Mouse (Mus musculus) limb, embryonic 11.5 days (tissue): ENCODE results near the gene Hist2h2ab. TPM values are rescaled to one million over a fixed set of nuclear protein-coding genes. Genes with fewer than 3 reads are reported as not detected.
"Not testable (repeated sequence)": the region's sequence is repeated elsewhere in the genome, so short reads cannot be mapped to it uniquely, and the experiment has no call there.

ENCODE experiments used
- ATAC-seq: fragments of 200-750 bp; cut with Nextera tagmentation; 2 replicates; pipeline ENCODE4 v1.8.0; 2017; ENCODE audit warnings: low read depth; ENCODE audit not compliant: insufficient number of reproducible peaks, low FRiP score, low TSS enrichment
- DNase-seq: peaks from one replicate; pipeline ENCODE4 v3.0.0-alpha.2; 2015; ENCODE audit warnings: low spot score
- H3K27ac ChIP-seq: fragments of 300-500 bp; sonication (generic); replicated peaks from 2 replicates; pipeline ENCODE4 v1.5.1; 2014; ENCODE audit warnings: low read depth, mild to moderate bottlenecking, low read length
- H3K27me3 ChIP-seq: fragments of 300-500 bp; sonication (generic); 2 replicates; pipeline ENCODE4 v1.6.1; 2014; ENCODE audit warnings: mild to moderate bottlenecking, low read length, mixed read lengths; ENCODE audit not compliant: control insufficient read depth, insufficient read depth
- H3K36me3 ChIP-seq: fragments of 300-500 bp; sonication (generic); 2 replicates; pipeline ENCODE4 v1.6.1; 2014; ENCODE audit warnings: mild to moderate bottlenecking, low read length, moderate library complexity, mixed read lengths; ENCODE audit not compliant: control insufficient read depth, insufficient read depth
- H3K4me1 ChIP-seq: fragments of 300-500 bp; sonication (generic); 2 replicates; pipeline ENCODE4 v1.6.1; 2014; ENCODE audit warnings: low read length, mixed read lengths; ENCODE audit not compliant: control insufficient read depth, insufficient read depth
- H3K4me2 ChIP-seq: fragments of 300-500 bp; sonication (generic); 2 replicates; pipeline ENCODE4 v1.6.1; 2014; ENCODE audit warnings: low read depth, mild to moderate bottlenecking, moderate library complexity; ENCODE audit not compliant: severe bottlenecking
- H3K4me3 ChIP-seq: fragments of 300-500 bp; sonication (generic); 2 replicates; pipeline ENCODE4 v1.5.1; 2014; ENCODE audit warnings: low read depth, low read length
- H3K9ac ChIP-seq: fragments of 300-500 bp; sonication (generic); 2 replicates; pipeline ENCODE4 v1.6.1; 2014; ENCODE audit warnings: mild to moderate bottlenecking, low read length
- H3K9me3 ChIP-seq: fragments of 300-500 bp; sonication (generic); 2 replicates; pipeline ENCODE4 v1.6.1; 2016; ENCODE audit warnings: low read length; ENCODE audit not compliant: control insufficient read depth
- WGBS: fragments of 180-500 bp; shearing (Covaris S2); extraction: QIAGEN DNeasy Blood & Tissue Kit; methylation state at CpG from one replicate; pipeline ENCODE4 v1.1.7; 2014; 5-methylcytosine and 5-hydroxymethylcytosine counted together
- polyA plus RNA-seq: library from polyadenylated mRNA; unstranded; fragments of >200 nt; fragmentation: Nextera tagmentation; extraction: Ambion mirVana; gene quantifications from 2 replicates; pipeline ENCODE4 v1.2.1, GENCODE M21; 2014

The Hist2h2ab gene
- polyA plus RNA-seq, 1 experiment from 2014 or later, result 1.6 TPM

DNA sequence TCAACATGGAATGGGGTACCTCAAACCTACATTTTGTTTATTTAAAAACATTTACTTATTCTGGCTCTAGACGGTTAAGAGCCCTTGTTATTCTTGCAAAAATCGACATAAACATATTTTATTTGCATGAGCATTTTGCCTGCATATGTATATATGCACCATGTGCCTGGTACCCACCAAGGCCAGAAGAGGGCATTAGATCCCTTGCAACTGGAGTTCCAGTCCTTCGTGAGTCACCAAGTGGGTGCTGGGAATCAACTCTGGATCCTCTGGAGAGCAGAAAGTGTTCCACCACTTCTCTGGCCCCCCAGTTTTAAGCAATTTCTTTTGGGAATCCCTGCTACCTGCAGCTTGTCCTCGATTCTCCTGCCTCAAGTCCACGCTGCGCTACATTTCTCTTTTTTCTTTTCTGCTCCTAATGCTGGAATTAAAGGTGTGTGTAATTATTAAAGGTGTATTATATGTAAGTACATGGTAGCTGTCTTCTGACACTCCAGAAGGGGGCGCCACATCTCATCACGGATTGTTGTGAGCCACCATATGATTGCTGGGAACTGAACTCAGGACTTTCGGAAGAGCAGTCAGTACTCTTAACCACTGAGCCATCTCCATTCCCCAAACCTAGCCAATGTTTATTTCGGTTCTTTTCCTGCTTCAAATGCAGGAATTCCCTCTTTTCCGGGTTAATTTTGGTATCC, 23.9 kb upstream of the Hist2h2ab start:
- no peak overlapping the region for H3K4me2 ChIP-seq
- no peak for DNase-seq
- H3K9ac ChIP-seq, result no peak overlapping the region
- H3K27me3 ChIP-seq, result no peaks in the 10 kb centered on the region
- no peak for ATAC-seq
- no peaks in the 10 kb centered on the region for H3K9me3 ChIP-seq
- peaks cover 4% of the 10 kb centered on the region; the same call in 1 of the 2 replicates for H3K4me1 ChIP-seq
- WGBS, result 94% methylated on average over 11 of the region's 11 CpGs
- H3K27ac ChIP-seq, result no peak overlapping the region
- no peaks in the 10 kb centered on the region for H3K36me3 ChIP-seq
- no peak overlapping the region for H3K4me3 ChIP-seq

DNA sequence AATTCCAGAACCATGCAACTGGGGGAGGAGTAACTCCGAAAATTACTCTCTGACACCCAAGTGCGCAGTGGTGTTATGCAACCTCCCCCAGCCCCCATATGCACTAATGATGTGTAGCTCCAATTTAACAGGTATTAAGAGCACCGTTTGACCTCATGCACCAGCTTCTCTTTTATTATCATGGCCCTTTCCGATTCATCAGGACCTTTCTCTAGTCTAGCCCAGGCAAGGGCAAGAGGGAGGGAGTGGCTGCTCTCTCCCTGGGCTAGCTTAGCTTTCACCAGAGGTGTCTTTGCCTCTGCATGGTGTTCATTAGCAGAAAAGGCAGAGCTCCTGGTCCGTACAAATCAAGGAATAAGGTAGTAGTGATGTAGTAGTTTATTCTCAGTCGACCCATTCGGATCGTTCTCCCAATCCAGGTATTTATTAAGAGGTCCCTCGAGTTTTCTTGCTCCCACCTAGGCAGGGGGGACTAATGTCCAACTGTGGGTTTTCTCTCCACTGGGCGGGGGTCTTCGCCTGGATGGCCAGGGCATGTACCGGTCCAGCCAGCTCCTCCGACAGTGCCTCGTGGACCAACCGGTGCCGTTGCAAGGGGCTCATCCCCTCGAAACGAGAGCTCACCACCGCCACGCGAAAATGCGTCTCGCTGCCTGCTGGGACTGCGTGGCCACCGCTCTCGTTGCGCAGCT, 23.1 kb upstream of the Hist2h2ab start:
- WGBS, result 17% methylated on average over 27 of the region's 27 CpGs
- ATAC-seq (peak; percentile 23), DNase-seq (no peak)

DNA sequence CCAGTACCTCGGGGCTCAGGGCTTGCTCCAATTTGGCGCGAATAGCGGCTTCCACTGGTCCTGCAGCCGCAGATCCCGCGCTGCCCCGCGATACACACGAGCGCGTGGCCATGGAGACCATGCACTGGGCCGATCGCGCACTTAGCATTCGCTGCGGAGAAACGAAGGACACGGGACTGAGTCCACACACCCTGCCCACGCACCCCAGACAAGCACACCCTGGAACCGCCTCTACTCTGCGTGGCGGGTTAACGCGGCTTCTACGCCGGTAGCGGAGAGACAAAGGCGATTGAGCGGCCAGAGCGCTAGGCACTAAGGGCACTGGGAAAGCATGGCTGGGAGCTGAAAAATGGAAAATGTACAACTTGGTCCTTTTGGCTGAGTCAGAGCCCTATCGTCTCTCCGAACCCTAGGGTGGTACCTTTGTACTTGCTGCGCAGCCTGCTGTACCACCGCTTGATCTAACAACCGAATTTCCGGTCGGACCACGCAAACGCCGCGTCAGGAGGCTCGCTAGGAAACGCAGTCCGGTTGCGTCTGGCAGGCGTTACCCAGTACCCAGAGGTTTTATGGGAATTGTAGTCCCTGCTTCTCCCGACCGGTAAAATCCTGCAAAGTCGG, 22.4 kb upstream of the Hist2h2ab start:
- Histone ChIP-seq H3K27ac (peak overlapping the region; percentile 90), H3K36me3 (no peaks in the 10 kb centered on the region), H3K9ac (peak overlapping the region; percentile 91), H3K4me2 (peak overlapping the region; percentile 91), H3K27me3 (no peaks in the 10 kb centered on the region), H3K4me1 (peaks cover 4% of the 10 kb centered on the region; the same call in 1 of the 2 replicates), H3K9me3 (no peaks in the 10 kb centered on the region), H3K4me3 (peak overlapping the region; percentile 54)
- peak; percentile 90 for DNase-seq
- under 1% methylated on average over 50 of the region's 50 CpGs for WGBS
- ATAC-seq, result peak; percentile 92

More for the DNA sequence above, 23.1 kb upstream of the Hist2h2ab start:
- Histone ChIP-seq H3K27me3 (no peaks in the 10 kb centered on the region), H3K9ac (peak overlapping the region; percentile 91), H3K4me2 (peak overlapping the region; percentile 91), H3K36me3 (no peaks in the 10 kb centered on the region), H3K4me3 (peak overlapping the region; percentile 54), H3K4me1 (peaks cover 4% of the 10 kb centered on the region; the same call in 1 of the 2 replicates), H3K9me3 (no peaks in the 10 kb centered on the region), H3K27ac (peak overlapping the region; percentile 90)

DNA sequence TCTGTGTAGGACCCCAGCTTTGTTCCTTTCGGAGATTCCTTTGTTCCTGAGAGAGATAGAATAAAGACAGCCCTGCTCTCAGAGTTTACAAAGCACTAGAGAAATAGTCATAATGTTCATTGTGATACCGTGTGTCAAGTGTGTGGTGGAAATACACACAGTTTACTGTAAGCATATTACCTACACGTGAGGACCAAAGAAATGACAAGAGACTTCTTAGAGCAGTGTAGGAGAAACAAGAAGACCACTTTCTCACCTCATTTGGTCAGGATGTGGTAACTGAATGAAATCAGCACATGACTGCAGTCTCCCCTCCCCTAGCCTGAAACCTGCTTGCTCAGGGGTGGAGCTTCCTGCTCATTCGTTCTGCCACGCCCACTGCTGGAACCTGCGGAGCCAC, 21.5 kb upstream of the Hist2h2ab start:
- Histone ChIP-seq H3K27ac (no peak overlapping the region), H3K36me3 (no peaks in the 10 kb centered on the region), H3K4me1 (peaks cover 4% of the 10 kb centered on the region; the same call in 1 of the 2 replicates), H3K27me3 (no peaks in the 10 kb centered on the region), H3K9ac (no peak overlapping the region), H3K4me3 (no peak overlapping the region), H3K4me2 (peak overlapping the region; percentile 34), H3K9me3 (no peaks in the 10 kb centered on the region)
- WGBS, result 10% methylated on average over 6 of the region's 6 CpGs
- DNase-seq (no peak), ATAC-seq (no peak)

DNA sequence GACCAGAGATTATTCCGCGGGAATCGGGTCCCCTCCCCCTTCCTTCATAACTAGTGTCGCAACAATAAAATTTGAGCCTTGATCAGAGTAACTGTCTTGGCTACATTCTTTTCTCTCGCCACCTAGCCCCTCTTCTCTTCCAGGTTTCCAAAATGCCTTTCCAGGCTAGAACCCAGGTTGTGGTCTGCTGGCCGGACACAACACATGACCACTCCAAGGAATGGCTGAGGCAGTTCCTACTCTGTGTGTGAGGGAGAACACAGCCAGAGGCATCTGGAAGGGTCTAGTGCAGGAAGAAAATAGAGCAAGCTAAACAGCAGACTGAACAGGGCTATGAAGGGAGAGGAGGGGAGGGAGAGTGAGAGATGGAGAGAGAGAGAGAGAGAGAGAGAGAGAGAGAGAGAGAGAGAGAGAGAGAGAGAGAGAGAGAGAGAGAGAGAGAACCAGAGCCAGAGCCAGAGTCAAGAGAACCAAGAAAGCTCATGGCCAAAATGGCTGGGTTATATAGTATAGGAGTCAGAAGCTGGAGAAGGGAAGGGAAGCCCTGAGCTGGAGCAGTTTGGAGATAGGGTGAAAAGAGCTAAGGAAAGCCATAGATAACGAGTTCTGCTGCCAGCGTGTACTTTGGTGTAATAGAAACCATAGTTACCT, 20.9 kb upstream of the Hist2h2ab start:
- not testable (repeated sequence) for DNase-seq, H3K27me3 ChIP-seq, H3K36me3 ChIP-seq, H3K27ac ChIP-seq, ATAC-seq, H3K9me3 ChIP-seq, H3K9ac ChIP-seq, H3K4me3 ChIP-seq, H3K4me2 ChIP-seq, H3K4me1 ChIP-seq
- WGBS, result 33% methylated on average over 6 of the region's 8 CpGs

DNA sequence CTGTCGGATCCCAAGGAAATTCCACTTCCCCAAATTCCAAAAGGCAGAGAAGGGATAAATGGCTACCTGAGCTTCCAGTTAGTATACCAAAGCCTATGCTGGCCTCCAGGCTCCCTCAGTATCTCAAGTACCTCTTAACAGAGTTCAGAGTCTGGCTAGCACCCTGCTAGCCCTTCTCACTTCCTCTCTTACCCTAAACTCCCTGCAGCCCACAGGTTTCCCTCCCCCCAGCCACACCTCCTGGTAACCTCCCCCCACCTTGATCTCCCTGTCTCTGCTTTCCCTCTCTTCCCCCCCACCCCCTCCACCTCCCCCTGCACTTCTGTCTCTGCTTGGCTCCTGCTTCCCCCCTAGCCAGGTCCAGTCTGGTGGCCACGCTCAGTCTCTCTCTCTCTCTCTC, 19.9 kb upstream of the Hist2h2ab start:
- Histone ChIP-seq H3K9me3 (no peaks in the 10 kb centered on the region), H3K9ac (no peak overlapping the region), H3K4me3 (no peak overlapping the region)

DNA sequence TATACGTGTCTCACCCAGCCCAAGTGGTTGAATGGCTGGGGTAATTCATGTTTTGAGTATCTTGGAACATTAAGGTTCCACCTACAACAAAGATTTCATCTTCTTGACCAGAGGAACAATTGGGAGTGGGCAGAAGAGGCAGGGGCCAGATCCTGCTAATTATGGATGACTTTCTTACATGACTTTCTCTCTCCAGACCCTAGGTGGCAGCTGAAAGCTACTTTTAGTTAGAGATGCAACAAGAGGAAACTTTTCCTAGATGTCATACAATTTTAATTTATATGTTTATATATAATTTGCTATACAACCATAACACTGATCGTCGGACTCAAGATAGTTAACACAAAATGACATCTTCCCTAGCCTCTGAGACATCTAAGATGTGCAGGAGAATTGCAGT, 11.8 kb upstream of the Hist2h2ab start:
- Histone ChIP-seq H3K36me3 (no peaks in the 10 kb centered on the region), H3K27ac (no peak overlapping the region), H3K4me2 (no peak overlapping the region), H3K27me3 (no peaks in the 10 kb centered on the region), H3K9me3 (no peaks in the 10 kb centered on the region), H3K4me3 (no peak overlapping the region), H3K4me1 (no peaks in the 10 kb centered on the region), H3K9ac (no peak overlapping the region)
- ATAC-seq (no peak), DNase-seq (no peak)
- 77% methylated on average over 3 of the region's 3 CpGs for WGBS

More for the DNA sequence above, 19.9 kb upstream of the Hist2h2ab start:
- Histone ChIP-seq H3K36me3 (no peaks in the 10 kb centered on the region), H3K27me3 (no peaks in the 10 kb centered on the region), H3K4me2 (no peak overlapping the region), H3K27ac (no peak overlapping the region), H3K4me1 (peaks cover 4% of the 10 kb centered on the region; the same call in 1 of the 2 replicates)
- 61% methylated on average over 2 of the region's 2 CpGs for WGBS
- ATAC-seq, result no peak
- DNase-seq, result no peak

DNA sequence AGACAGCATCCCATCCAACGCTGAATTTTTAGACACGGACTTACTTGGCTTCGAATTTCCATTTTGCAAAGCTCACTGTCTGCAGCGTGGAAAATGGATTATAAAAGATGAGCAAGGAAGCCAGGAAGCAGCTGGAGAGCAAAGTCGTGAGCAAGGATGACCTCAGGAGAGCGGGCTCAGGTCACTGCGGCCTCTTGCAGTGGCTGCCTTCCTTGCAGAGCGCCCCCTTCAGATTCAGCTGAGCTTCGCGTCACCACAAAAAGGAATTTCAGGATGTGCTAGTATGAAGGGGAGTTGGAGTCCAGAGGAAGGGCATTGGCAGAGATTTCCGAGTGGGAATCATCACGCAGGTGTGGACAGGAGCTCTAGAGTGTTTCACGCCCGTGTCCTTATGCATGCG, 10.4 kb upstream of the Hist2h2ab start:
- Histone ChIP-seq H3K27me3 (no peaks in the 10 kb centered on the region), H3K4me1 (no peaks in the 10 kb centered on the region), H3K4me3 (no peak overlapping the region), H3K27ac (no peak overlapping the region), H3K9ac (no peak overlapping the region), H3K4me2 (no peak overlapping the region), H3K36me3 (no peaks in the 10 kb centered on the region), H3K9me3 (no peaks in the 10 kb centered on the region)
- ATAC-seq (no peak), DNase-seq (peak; percentile 36)
- WGBS, result 28% methylated on average over 15 of the region's 15 CpGs
